Mouse (Mus musculus): Measurements from ENCODE around the gene Itpa. TPM values are rescaled to one million over a fixed set of nuclear protein-coding genes. Genes with fewer than 3 reads are reported as not detected.
A peak's percentile ranks its signal among the peaks of the same experiment; 100 is the strongest.

Gene Itpa
- polyA plus RNA-seq, 1 experiment from 2014 or later: 124 TPM

- no peaks in the 10 kb centered on the region; the same call in 1 of the 2 replicates for H3K36me3 ChIP-seq (ENCODE audit: control insufficient read depth, insufficient read depth)
- H3K9ac ChIP-seq (replicated peaks; ENCODE audit: low read depth, low read length): peak overlapping the region; percentile 54
Observed at GRCm38 (mm10) chr2:130634739-130635411, 32.5 kb upstream of the Itpa start.

GRCm38 (mm10) chr2:130635847-130636246 is 31.6 kb upstream of the Itpa start:
- Histone ChIP-seq H3K9ac (replicated peaks; ENCODE audit: low read depth, low read length) (no peak overlapping the region), H3K4me2 (ENCODE audit: low read length) (no peak overlapping the region), H3K36me3 (ENCODE audit: control insufficient read depth, insufficient read depth) (no peaks in the 10 kb centered on the region; the same call in 1 of the 2 replicates), H3K4me3 (replicated peaks; ENCODE audit: low read length) (no peak overlapping the region), H3K9me3 (ENCODE audit: control insufficient read depth, low read length) (no peaks in the 10 kb centered on the region), H3K27ac (ENCODE audit: low read length) (no peak overlapping the region), H3K27me3 (replicated peaks; ENCODE audit: control insufficient read depth, insufficient read depth, low read length) (peaks cover 25% of the 10 kb centered on the region), H3K4me1 (replicated peaks; ENCODE audit: control insufficient read depth, insufficient read depth, low read length) (peaks cover 11% of the 10 kb centered on the region)
- peak; percentile 27; the same call in 1 of the 2 replicates for ATAC-seq
- WGBS: 31% methylated on average over 21 of the region's 21 CpGs

More at GRCm38 (mm10) chr2:130634739-130635411, 32.5 kb upstream of the Itpa start:
- Histone ChIP-seq H3K27ac (ENCODE audit: low read length) (no peak overlapping the region), H3K4me3 (replicated peaks; ENCODE audit: low read length) (peak overlapping the region; percentile 26), H3K4me1 (replicated peaks; ENCODE audit: control insufficient read depth, insufficient read depth, low read length) (peaks cover 11% of the 10 kb centered on the region), H3K9me3 (ENCODE audit: control insufficient read depth, low read length) (no peaks in the 10 kb centered on the region), H3K4me2 (ENCODE audit: low read length) (peak overlapping the region; percentile 52), H3K27me3 (replicated peaks; ENCODE audit: control insufficient read depth, insufficient read depth, low read length) (peaks cover 25% of the 10 kb centered on the region)
- peak; percentile 18 for ATAC-seq
- WGBS: 6% methylated on average over 36 of the region's 38 CpGs

- no peak for ATAC-seq
- Histone ChIP-seq H3K4me1 (replicated peaks; ENCODE audit: control insufficient read depth, insufficient read depth, low read length) (peaks cover 25% of the 10 kb centered on the region), H3K27ac (ENCODE audit: low read length) (no peak overlapping the region), H3K9me3 (ENCODE audit: control insufficient read depth, low read length) (no peaks in the 10 kb centered on the region), H3K4me3 (replicated peaks; ENCODE audit: low read length) (no peak overlapping the region), H3K9ac (replicated peaks; ENCODE audit: low read depth, low read length) (no peak overlapping the region), H3K27me3 (replicated peaks; ENCODE audit: control insufficient read depth, insufficient read depth, low read length) (peaks cover 25% of the 10 kb centered on the region), H3K4me2 (ENCODE audit: low read length) (no peak overlapping the region), H3K36me3 (ENCODE audit: control insufficient read depth, insufficient read depth) (no peaks in the 10 kb centered on the region; the same call in 1 of the 2 replicates)
- WGBS: 33% methylated on average over 16 of the region's 16 CpGs
Observed at GRCm38 (mm10) chr2:130638101-130638611, 29.3 kb upstream of the Itpa start.

- Histone ChIP-seq H3K4me2 (ENCODE audit: low read length) (no peak overlapping the region), H3K27ac (ENCODE audit: low read length) (no peak overlapping the region), H3K9ac (replicated peaks; ENCODE audit: low read depth, low read length) (no peak overlapping the region), H3K4me1 (replicated peaks; ENCODE audit: control insufficient read depth, insufficient read depth, low read length) (peaks cover 23% of the 10 kb centered on the region), H3K4me3 (replicated peaks; ENCODE audit: low read length) (no peak overlapping the region), H3K9me3 (ENCODE audit: control insufficient read depth, low read length) (no peaks in the 10 kb centered on the region), H3K36me3 (ENCODE audit: control insufficient read depth, insufficient read depth) (no peaks in the 10 kb centered on the region; the same call in 1 of the 2 replicates), H3K27me3 (replicated peaks; ENCODE audit: control insufficient read depth, insufficient read depth, low read length) (peaks cover 21% of the 10 kb centered on the region)
- no peak for ATAC-seq
- 83% methylated on average over 6 of the region's 6 CpGs for WGBS
Observed at GRCm38 (mm10) chr2:130639276-130639675, 28.1 kb upstream of the Itpa start.

- H3K27ac ChIP-seq (ENCODE audit: low read length): no peak overlapping the region
- ATAC-seq: no peak
- 72% methylated on average over 6 of the region's 6 CpGs for WGBS
Observed at GRCm38 (mm10) chr2:130641351-130642025, 25.9 kb upstream of the Itpa start.

GRCm38 (mm10) chr2:130642197-130642660 is 25.2 kb upstream of the Itpa start:
- H3K4me3 ChIP-seq (replicated peaks; ENCODE audit: low read length): peak overlapping the region; percentile 82

More at GRCm38 (mm10) chr2:130641351-130642025, 25.9 kb upstream of the Itpa start:
- Histone ChIP-seq H3K36me3 (ENCODE audit: control insufficient read depth, insufficient read depth) (no peaks in the 10 kb centered on the region), H3K9me3 (ENCODE audit: control insufficient read depth, low read length) (no peaks in the 10 kb centered on the region), H3K27me3 (replicated peaks; ENCODE audit: control insufficient read depth, insufficient read depth, low read length) (peaks cover 5% of the 10 kb centered on the region), H3K4me3 (replicated peaks; ENCODE audit: low read length) (peak overlapping the region; percentile 82), H3K9ac (replicated peaks; ENCODE audit: low read depth, low read length) (no peak overlapping the region; the same call in 1 of the 2 replicates), H3K4me2 (ENCODE audit: low read length) (peak overlapping the region; percentile 85), H3K4me1 (replicated peaks; ENCODE audit: control insufficient read depth, insufficient read depth, low read length) (peaks cover 14% of the 10 kb centered on the region)

GRCm38 (mm10) chr2:130642684-130643369 is 24.6 kb upstream of the Itpa start, which contains the start of gene Lzts3:
Gene Lzts3, minus strand, starts transcription at chr2:130642803.
- no peaks in the 10 kb centered on the region for H3K36me3 ChIP-seq (ENCODE audit: control insufficient read depth, insufficient read depth)
- H3K27ac ChIP-seq (ENCODE audit: low read length): peak within 1 kb of the TSS; percentile 58; the same call in 1 of the 2 replicates
- ATAC-seq: peak; percentile 97
- H3K27me3 ChIP-seq (replicated peaks; ENCODE audit: control insufficient read depth, insufficient read depth, low read length): no peaks in the 10 kb centered on the region; the same call in 1 of the 2 replicates
- H3K9ac ChIP-seq (replicated peaks; ENCODE audit: low read depth, low read length): peak within 1 kb of the TSS; percentile 79
- peaks cover 14% of the 10 kb centered on the region for H3K4me1 ChIP-seq (replicated peaks; ENCODE audit: control insufficient read depth, insufficient read depth, low read length)
- no peaks in the 10 kb centered on the region for H3K9me3 ChIP-seq (ENCODE audit: control insufficient read depth, low read length)
- WGBS: 4% methylated on average over 39 of the region's 40 CpGs
- peak within 1 kb of the TSS; percentile 85 for H3K4me2 ChIP-seq (ENCODE audit: low read length)
- peak within 1 kb of the TSS; percentile 82 for H3K4me3 ChIP-seq (replicated peaks; ENCODE audit: low read length)

More at GRCm38 (mm10) chr2:130642197-130642660, 25.2 kb upstream of the Itpa start:
- Histone ChIP-seq H3K27ac (ENCODE audit: low read length) (peak overlapping the region; percentile 58; the same call in 1 of the 2 replicates), H3K36me3 (ENCODE audit: control insufficient read depth, insufficient read depth) (no peaks in the 10 kb centered on the region), H3K4me2 (ENCODE audit: low read length) (peak overlapping the region; percentile 85), H3K27me3 (replicated peaks; ENCODE audit: control insufficient read depth, insufficient read depth, low read length) (no peaks in the 10 kb centered on the region; the same call in 1 of the 2 replicates), H3K9ac (replicated peaks; ENCODE audit: low read depth, low read length) (peak overlapping the region; percentile 79), H3K4me1 (replicated peaks; ENCODE audit: control insufficient read depth, insufficient read depth, low read length) (peaks cover 14% of the 10 kb centered on the region), H3K9me3 (ENCODE audit: control insufficient read depth, low read length) (no peaks in the 10 kb centered on the region)
- 0% methylated on average over 21 of the region's 27 CpGs for WGBS
- ATAC-seq: peak; percentile 77

GRCm38 (mm10) chr2:130645198-130645597 is 22.2 kb upstream of the Itpa start:
- Histone ChIP-seq H3K9me3 (ENCODE audit: control insufficient read depth, low read length) (no peaks in the 10 kb centered on the region), H3K4me1 (replicated peaks; ENCODE audit: control insufficient read depth, insufficient read depth, low read length) (peaks cover 14% of the 10 kb centered on the region), H3K36me3 (ENCODE audit: control insufficient read depth, insufficient read depth) (no peaks in the 10 kb centered on the region), H3K4me3 (replicated peaks; ENCODE audit: low read length) (no peak overlapping the region), H3K27me3 (replicated peaks; ENCODE audit: control insufficient read depth, insufficient read depth, low read length) (no peaks in the 10 kb centered on the region), H3K27ac (ENCODE audit: low read length) (no peak overlapping the region), H3K9ac (replicated peaks; ENCODE audit: low read depth, low read length) (no peak overlapping the region), H3K4me2 (ENCODE audit: low read length) (no peak overlapping the region)
- 85% methylated on average over 4 of the region's 4 CpGs for WGBS
- ATAC-seq: no peak
